Mouse (Mus musculus) kidney, postnatal 25 days (tissue): ENCODE measurements around the gene Rasl10a.

Experiments used
- DNase-seq, 2 experiments: peaks; one replicate each; pipeline ENCODE4 v3.0.0; 2021; ENCODE audit warnings: mixed read lengths in 2 of 2

Gene Rasl10a

GRCm38 (mm10) chr11:5054151-5054550, 3.8 kb upstream of the Rasl10a start:
- no peak for DNase-seq

GRCm38 (mm10) chr11:5054874-5055273, 3.1 kb upstream of the Rasl10a start:
- DNase-seq, result peak; percentile 31 to 67

GRCm38 (mm10) chr11:5055945-5056938, 1.7 kb upstream of the Rasl10a start:
- no peak for DNase-seq

GRCm38 (mm10) chr11:5057064-5057463, 864 bp upstream of the Rasl10a start:
- DNase-seq, result no peak

GRCm38 (mm10) chr11:5057541-5057855, 430 bp upstream of the Rasl10a start:
- DNase-seq, result no peak

- DNase-seq, result no peak
Observed at GRCm38 (mm10) chr11:5058783-5059182, 855 bp downstream of the Rasl10a start.

- no peak for DNase-seq
Observed at GRCm38 (mm10) chr11:5059230-5059629, 1.3 kb downstream of the Rasl10a start.

- peak in 1 of 2 experiments; percentile 10 for DNase-seq
Observed at GRCm38 (mm10) chr11:5059704-5060156, 1.8 kb downstream of the Rasl10a start.

- peak in 1 of 2 experiments; percentile 49 for DNase-seq
Observed at GRCm38 (mm10) chr11:5060756-5061412, 3.0 kb downstream of the Rasl10a start.

- peak; percentile 94 to 96 for DNase-seq
Observed at GRCm38 (mm10) chr11:5061413-5062139, 3.6 kb downstream of the Rasl10a start.

- peak; percentile 5 to 60 for DNase-seq
Observed at GRCm38 (mm10) chr11:5062326-5062725, 4.4 kb downstream of the Rasl10a start.

- DNase-seq, result no peak
Observed at GRCm38 (mm10) chr11:5062860-5063505, 5.1 kb downstream of the Rasl10a start.

- no peak for DNase-seq
Observed at GRCm38 (mm10) chr11:5063561-5064281, 5.8 kb downstream of the Rasl10a start.

GRCm38 (mm10) chr11:5064282-5065055, 6.5 kb downstream of the Rasl10a start:
- no peak for DNase-seq

- peak; percentile 94 to 95 for DNase-seq
Observed at GRCm38 (mm10) chr11:5065056-5065821, 7.3 kb downstream of the Rasl10a start, which contains the start of gene Gas2l1. TSS of gene Gas2l1 (minus strand) at chr11:5065327.

GRCm38 (mm10) chr11:5067063-5067462, 9.1 kb downstream of the Rasl10a start:
- DNase-seq, result no peak

- no peak for DNase-seq
Observed at GRCm38 (mm10) chr11:5068126-5068971, 10.4 kb downstream of the Rasl10a start.

GRCm38 (mm10) chr11:5074882-5075281, 17.0 kb downstream of the Rasl10a start:
- peak in 1 of 2 experiments; percentile 45 for DNase-seq

- no peak for DNase-seq
Observed at GRCm38 (mm10) chr11:5075760-5076159, 17.8 kb downstream of the Rasl10a start.
